Mouse (Mus musculus): Measurements from ENCODE around the gene Pth2.
A peak's percentile ranks its signal among the peaks of the same experiment; 100 is the strongest.
"Not testable (repeated sequence)": the region's sequence is repeated elsewhere in the genome, so short reads cannot be mapped to it uniquely, and the experiment has no call there.

Pth2 gene

DNA sequence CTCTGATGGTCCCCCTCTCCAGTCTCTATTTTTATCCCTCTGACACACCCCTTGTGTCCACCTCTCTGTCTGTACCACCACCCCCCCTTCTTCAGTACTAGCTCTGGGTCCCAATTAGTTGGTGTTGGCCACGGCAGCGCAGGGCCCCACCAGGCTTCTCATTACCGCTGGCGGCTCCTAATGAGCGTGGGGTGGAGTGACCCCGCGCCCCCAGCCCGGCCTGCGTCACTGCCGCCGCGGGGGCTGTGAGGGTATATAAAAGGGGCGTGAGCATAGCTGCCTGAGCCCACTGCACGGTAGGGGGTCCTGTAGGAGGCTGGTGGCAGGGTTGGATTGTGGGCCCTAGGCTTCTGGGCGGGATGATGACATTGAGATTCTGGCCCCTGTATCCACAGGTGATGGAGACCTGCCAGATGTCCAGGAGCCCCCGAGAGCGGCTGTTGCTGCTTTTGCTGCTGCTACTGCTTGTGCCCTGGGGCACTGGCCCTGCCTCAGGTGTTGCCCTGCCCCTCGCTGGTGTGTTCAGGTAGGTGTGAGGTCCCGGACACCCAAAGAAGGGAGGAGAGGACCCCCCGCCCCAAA is at the start of gene Pth2:
Gene Pth2, plus strand, starts transcription at position 100 of the 582 bp plus-strand sequence.
- no peak for DNase-seq

DNA sequence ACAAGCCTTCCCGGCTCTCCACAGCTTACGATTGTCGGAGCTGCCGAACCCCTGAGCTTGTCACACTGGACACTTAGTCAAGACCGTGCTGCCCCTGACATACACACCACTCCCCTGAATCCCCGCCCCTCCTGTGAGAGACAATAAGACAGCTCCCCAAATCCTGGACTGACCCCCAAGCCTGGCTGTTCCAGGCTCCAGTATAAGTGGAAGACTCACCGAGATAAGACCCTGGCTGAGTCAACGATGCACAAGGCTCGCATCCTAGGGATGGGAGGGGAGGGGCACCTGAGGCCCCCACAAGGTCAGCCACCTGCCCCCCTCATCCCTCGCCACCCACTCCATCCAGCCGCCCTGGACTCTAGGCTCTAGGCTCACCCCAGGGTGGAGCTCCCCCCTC is 48.9 kb upstream of the Pth2 start:
- DNase-seq: no peak

DNA sequence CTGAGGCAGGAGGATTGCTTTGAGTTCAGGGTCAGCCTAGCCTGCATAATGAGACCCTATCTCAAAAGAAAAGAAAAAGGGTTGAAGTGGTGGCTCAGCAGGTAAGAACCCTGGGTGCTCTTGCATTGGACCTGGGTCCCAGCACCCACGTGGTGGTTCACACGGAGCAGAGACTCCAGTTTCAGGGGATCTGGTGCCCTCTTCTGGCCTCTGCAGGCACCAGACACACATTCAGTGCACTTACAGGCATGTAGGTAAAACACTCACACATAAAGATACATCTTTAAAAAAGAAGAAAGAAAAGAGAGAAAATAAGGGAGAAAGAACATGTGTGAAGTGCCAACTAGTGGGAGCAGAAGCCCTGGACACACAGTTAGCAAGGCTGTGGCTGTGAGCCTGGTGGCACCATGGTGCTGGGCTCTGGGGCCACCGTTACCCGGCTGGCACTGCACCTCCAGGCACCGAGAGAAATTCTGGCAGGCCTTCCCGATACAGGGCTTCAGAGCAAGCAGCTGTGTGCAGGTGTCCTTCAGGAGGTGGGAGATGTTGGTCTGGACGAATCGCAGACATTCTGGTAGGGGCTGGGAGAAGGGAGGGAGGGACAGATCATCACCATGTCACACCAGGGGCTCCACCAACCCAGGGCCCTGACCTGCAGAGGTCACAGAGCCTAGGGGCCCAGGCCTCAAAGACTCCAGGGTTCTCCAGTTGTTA is 47.2 kb upstream of the Pth2 start:
- DNase-seq: no peak

DNA sequence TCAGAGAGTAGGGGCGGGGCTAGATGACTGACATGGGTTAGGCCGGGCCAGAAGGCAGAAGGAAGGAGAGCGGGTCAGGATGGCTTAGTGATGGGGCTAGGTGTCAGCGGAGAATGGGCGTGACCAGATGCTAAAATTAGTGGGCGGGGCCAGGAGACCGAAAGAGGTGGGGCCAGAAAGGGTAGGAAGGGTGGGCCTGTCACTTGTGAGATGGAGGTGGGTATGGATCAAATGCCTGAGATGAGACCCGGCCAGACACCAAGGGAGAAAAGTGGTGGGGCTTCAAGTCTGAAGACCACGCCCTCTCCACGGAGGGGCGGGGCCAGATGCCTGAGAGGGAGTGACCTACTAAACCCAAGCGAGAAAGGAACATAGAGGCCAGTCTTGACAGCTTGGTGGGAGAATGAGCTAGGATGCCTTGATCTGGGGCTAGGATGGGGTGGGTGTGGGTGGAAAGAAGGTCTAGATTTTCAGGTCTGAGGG is 46.2 kb upstream of the Pth2 start:
- DNase-seq: no peak

DNA sequence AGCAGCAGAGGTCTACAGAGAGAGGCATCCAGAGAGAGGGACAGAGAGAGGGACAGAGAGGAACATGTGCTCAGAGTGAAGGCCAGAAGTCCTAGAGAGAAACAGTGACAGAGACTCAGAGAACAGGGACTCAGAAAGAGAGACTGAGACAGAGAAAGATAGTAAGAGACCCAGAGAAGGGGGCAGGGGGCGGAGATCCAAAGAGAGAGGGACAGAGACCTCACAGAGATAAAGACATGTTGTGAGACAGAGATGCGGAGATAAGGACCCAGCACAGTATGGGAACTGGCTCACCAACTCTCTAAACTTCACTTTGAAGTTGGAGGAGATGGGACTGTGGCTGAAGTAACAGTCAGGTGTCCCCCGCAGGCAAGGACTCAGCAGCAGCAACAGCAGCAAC is 45.4 kb upstream of the Pth2 start:
- DNase-seq: no peak

DNA sequence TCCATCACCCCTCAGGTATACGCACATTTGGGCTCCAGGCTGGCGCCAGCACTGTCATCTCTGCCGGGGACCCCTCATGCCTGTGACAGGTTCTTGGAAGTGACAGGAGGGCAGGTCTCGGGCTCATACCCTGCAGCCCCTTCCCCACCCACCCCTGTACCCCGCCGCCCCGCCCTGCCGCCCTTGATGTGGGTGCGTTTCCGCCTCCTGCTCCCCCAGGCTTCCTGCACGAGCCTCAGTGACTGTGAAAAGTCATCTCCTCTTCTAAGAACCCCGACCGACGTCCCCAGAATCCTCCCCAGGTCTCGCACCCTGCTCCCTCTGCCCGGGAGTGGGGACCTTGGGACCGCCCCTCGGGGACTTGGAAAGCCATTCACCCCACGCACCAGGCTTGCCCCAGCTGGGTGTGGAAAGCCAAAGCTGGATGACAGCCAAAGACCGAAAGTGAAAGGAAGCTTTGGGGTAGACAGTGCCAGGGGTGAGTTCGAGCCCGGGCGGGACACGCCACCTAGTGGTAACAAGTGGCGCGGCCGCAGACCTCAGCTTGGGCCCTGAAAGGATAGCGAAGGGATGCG is 44.7 kb upstream of the Pth2 start, which contains the start of the genes Gm45713 and Flt3l:
Gene Gm45713, minus strand, starts transcription at position 239 of the 575 bp plus-strand sequence.
Gene Flt3l, minus strand, starts transcription at position 440 of the 575 bp plus-strand sequence.
- peak; percentile 77 for DNase-seq

DNA sequence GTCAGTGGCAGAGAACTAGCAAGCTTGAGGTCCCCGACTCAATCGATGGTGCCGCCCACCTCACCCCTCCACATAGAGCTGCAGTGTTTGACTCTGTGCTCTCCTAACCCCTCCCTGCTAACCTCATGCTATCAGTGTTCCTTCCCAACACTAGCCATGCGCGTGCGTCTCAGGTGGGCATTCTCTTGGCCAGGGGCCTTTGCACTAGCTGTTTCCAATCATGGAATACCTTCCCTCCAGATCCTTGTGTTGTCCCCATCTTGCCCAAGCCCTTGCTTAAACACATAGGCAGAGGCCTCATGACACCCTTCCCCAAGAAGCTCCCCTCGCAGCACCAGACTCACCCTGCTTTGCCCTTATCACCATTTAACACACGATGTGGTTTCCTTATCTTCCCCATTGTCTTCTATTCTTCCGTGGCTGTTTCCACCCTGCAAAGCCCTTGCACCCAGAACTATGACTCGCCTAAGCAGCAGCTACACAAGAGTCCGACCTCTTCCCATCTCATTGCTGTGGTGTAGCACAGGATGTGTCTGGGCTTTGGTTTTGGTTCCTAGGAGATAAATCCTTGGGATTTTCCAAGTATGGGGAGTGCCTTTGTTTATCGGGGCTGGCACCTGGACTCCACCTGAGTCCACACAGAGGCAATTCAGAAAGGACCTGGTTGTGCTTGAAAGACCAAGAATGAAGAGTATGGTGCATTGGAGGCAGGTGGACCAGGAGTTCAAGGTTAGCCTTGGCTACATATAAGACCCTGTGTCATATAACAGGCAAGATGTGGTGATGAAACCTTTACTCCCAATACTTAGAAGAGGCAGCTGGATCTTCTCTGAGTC is 43.4 kb upstream of the Pth2 start:
- no peak for DNase-seq

DNA sequence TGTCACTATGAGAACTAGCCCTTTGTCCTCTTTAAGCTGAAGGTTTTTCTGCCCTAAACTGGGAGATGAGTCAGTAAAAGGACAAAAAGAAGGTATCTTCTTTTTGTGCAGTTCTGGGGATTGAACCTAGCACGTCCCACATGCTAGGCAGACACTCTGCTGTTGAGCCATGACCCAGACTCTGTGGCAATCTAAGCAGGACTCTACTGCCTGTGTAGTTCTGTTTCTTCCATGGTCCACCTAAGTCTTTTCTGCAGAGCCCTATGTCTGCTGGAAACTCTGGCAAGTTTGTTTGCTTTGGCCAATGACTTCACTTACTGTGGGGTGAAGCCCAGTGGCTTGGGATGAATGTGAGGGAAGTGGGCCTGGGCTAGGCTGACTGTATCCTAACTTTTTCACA is 42.4 kb upstream of the Pth2 start:
- no peak for DNase-seq

DNA sequence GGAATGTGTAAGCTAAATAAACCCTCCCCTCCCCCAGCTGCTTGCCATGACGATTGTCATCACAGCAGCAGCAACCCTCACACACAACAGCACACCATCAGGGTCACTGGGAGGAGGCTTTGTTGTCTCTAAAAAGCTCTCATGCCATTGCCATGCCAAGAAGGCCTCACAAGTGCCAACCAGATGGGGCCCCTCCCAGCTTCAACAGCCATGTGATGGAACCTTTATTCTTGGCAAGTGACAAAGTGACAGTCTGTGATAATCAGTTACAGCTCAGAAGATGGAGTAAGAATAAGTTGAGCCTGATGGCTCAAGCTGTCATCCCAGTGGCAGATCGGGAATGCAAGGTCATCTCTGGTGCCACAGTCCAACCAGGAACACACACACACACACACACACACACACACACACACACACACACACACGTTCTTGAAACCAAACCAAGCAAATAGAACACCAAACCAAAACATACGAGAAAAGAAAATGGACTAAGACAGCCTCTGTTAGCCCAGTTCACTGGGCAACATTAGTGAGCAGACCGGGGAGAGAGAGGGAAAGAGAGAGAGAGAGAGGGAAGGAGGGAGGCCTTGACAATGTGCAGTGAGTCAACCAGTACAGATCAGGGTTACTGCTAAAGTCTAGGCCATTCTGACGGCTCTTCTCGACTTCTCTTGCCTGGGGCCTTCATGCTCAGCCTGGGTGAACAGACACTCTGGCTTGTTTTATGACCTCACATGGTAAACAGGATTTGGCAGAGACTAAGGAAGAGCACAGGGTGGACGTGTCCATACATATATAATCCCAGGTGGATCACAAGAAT is 40.7 kb upstream of the Pth2 start:
- no peak for DNase-seq

DNA sequence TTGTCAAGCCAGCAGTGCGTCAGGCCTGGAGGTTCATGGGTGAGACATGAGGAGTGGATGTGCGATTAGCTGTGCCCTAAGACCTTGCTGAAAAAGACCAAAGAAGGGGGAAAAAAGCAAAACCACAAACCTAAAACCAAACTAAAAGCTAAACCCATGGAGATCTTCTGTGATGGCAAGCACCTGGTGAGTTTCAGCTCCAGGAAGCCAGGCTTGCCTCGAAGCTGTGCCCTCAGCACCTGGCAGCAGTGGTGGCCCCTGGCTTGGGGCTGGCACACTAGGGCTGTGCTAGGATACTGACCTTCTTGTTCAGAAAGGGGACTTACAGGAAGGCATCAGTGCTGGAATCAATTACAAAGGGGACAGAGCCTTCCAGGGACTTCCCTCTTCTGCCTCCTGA is 39.5 kb upstream of the Pth2 start:
- DNase-seq: no peak

DNA sequence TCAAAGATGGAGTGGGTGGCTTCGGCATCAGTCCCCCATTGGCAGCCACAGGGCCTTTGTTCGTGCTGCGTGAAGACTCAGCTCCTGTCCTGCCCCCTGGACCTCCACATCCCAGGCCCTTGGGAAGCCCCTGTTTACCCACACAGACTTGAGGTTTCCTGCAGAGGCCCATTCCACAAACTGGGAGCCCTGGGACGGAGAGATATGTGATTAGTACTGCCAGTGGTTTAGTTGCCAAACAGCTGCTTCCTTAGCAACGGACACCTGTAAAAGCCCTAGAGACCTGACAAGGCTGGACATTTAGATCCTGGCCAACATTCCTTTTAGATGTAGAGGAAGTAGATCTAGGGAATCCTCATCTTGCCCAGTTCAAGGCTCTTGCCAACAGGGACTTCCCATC is 38.9 kb upstream of the Pth2 start:
- no peak for DNase-seq

DNA sequence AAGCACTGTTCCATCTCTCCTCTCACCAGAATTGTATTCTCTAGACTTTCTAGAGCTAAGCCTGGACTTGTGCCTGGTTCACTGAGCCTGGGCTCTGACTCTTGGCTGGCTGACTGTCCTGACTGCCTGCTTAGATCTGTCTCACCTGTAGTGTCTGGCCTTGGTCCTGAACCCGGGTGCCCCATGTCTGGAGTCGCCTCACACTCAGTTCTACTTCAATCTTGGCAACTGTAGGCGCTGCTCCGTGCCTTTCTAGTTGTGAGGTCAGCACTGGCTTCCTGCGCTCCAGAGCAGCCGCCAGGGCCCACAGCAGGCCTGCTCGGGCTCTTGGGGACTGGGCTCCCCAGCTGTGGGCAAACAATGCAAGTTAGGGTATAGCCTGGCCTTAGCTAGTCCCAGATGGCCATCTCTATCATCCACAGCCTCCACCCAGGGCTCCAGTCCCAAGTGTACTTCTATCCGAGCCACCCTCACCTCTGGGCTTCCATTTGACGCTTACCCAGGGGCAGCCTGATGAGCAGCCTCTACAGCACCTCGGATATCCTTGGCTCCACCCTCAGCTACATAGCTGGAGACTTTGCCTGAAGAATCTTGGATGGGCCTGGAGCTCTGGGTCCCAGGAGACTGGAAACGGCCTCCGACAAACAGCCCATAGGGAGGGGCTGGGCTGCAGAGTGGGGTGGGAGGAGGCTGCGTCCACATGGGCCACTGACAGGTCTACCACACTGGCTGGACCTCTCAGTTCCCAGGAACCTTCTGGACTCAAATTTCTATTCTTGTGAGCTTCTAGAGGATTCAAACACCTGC is 36.2 kb upstream of the Pth2 start:
- DNase-seq: no peak

DNA sequence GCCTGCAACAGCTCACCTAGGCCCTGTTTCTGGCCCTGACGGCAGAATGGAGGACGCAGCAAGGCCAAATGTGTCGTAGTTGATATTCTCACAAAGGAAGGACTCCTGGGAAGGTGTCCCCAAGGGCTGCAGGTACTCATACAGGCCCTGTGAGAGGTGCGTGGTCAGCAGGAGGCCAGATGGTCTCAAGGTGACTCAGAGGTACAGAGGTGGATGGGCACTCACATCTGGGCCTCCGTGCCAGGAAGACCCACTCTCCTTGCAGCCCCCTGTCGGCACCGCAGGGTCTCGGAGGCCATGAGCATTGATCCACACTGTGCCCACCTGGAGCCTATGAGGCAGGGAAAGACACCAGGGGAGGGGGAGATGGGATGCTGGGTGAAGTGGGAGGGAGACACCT is 35.3 kb upstream of the Pth2 start:
- no peak for DNase-seq

DNA sequence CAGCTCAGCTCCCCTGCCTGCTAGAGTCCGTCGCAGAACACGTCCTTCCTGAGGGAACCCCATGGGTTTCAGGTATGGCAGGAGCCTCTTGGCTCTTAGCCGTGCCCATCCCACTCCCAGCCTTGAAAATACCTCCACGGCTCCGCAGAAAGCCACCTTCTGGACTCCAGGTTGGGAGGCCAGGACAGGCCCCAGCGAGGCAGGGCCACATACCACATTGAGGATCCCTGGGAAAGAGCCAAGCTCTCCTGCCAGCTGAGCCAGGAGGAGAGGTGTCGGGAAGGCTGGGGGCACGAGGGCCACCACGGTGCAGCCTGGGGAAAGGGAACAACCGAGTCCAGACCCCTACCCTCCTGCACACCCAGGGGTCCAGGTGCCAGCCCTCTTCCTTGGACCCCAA is 33.5 kb upstream of the Pth2 start:
- no peak for DNase-seq

DNA sequence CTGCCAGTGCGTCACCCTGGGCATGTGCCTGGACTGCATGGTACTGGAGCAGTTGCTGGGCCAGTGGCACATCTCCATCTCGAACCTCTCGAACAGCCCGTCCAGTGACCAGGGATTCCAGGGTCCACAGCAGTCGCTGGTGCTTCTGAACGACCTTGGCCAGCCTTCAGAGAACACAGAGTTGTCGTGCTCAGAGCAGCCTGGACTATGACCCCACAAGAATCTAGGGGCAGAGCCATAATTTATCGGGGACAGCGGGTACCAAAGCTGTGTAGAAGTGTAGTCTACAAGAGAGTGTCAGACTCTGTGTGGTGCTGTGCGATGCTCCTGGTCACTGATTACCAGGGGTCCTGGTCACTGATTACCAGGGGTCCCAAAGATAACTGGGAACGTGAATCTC is 32.9 kb upstream of the Pth2 start:
- no peak for DNase-seq

DNA sequence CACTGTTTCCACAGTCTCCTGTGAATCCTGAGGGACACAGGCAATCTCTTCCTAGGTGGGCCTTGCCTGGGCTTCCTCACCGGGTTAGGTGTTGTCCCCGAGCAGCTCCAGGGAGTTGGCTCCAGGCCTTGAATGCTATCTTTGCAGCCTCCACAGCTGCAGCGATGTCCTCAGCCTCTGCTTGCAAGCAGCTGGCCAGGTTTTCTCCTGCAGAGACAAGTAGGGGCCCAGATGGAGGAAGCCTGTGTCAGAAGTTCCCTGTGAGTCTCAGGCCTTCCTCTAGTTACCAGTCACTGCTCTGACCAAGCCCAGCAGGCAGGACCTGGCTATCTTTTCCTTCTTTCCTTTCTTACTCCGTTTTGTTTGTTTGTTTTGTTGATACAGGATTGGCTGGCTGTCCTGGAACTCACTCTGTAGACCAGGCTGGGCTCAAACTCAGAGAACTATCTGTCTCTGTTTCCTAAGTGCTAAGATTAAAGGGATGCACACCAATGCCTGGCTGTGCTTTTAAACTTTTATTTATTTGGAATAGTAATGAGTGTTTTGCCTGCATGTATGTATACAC is 32.2 kb upstream of the Pth2 start:
- no peak for DNase-seq

DNA sequence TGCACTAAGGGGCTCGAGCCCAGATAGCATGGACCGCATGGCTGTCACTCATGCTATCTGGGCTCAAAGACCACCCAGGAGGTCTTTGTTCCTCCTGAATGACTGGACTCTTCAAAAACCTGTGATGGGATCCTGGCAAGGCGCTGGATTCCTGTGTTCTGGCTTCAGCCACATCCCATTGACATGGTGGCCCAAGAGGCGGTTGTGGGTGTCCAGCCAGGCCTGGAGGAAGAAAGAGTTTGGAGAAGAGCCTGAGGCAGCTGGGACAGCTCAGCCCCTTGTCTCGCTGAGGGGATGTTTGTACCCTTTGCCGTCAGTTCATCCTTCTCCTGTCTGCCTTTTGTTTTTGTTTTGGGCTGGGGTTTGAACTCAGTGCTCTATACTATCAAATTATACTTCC is 31.2 kb upstream of the Pth2 start:
- DNase-seq: no peak

DNA sequence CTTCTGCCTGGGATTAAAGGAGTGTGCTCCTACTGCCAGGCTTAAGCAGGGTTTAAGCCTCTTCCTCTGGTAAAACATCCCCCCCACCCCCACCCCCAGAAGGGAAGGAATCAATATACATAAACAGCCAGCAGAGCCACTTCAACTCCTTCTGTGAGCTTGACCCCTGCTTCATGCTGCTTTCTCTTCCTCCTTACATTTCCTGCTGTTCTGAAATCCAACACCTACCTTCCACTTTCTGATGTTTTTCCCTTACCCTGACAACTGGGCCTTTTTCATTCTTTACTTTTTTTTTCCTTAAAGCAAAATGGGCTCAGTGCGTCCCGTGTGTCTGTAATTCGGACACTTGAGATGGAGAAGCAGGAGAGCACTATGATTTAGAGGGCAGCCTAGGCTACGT is 30.5 kb upstream of the Pth2 start:
- no peak for DNase-seq

DNA sequence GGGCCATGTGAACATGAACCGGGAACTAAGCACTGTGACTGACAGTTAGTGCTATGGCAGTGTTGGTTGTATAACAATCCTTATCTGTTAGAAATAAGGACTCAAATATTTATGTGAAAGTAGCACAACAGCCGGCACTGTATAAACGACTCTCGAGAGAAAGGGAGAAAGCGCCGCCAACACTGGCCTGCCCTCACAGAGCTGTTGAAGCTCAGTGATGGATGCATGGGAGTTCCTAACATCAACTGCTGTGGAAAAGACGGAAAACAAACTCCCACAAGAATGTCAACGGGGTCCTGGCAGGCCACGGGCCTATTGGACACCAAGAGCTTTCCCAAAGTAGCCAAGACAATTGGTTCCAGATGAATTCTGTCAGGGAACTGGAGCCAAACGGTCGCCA is 29.5 kb upstream of the Pth2 start:
- no peak for DNase-seq

DNA sequence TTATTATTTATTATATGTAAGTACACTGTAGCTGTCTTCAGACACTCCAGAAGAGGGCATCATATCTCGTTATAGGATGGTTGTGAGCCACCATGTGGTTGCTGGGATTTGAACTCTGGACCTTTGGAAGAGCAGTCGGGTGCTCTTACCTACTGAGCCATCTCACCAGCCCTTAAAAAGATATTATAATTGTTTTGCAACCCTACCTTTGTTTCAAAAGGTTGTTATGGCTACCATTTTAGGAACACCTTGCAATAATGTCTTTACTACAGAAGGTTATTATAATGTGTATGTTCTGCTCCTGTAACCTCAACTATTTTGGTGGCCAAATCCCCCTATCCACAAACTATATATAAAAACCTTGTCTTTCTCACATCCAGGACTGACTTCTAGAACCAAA is 27.7 kb upstream of the Pth2 start:
- not testable (repeated sequence) for DNase-seq

DNA sequence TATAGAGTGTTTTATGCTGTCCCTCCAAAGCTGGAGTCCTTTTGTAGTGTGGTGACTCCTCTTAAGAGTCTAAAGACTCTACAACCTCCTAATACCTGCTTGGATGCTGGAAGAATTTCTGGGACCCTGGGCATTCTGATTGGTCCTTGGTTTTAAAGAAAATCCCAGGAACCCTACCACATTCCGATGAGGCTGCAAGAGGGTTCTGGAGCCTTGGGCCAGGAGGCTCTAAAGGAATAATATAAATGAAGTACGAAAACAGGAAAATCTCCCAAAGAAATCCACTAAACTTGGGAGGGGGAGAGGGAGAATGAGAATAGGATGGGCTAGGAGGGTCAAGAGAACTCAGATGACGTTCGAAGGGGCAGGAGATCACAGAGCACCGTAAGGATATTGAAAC is 27.2 kb upstream of the Pth2 start:
- DNase-seq: no peak

All from right cerebral cortex, postnatal 4 days (tissue).